Mouse (Mus musculus): ENCODE results near the gene Inpp4a.

Inpp4a gene

GRCm38 (mm10) chr1:37323208-37323607 lies 23.5 kb downstream of the Inpp4a start:
- no peak for DNase-seq

GRCm38 (mm10) chr1:37324569-37324968 lies 24.9 kb downstream of the Inpp4a start:
- DNase-seq, result no peak

GRCm38 (mm10) chr1:37327311-37327710 lies 27.6 kb downstream of the Inpp4a start:
- no peak for DNase-seq

- DNase-seq, result no peak
Observed at GRCm38 (mm10) chr1:37329132-37329531, 29.5 kb downstream of the Inpp4a start.

GRCm38 (mm10) chr1:37329831-37330230 lies 30.2 kb downstream of the Inpp4a start:
- DNase-seq, result no peak

- no peak for DNase-seq
Observed at GRCm38 (mm10) chr1:37332756-37333155, 33.1 kb downstream of the Inpp4a start.

- DNase-seq, result no peak
Observed at GRCm38 (mm10) chr1:37333741-37334440, 34.2 kb downstream of the Inpp4a start.

- DNase-seq, result no peak
Observed at GRCm38 (mm10) chr1:37336022-37336421, 36.4 kb downstream of the Inpp4a start.

- DNase-seq, result no peak
Observed at GRCm38 (mm10) chr1:37336794-37337193, 37.1 kb downstream of the Inpp4a start.

GRCm38 (mm10) chr1:37337273-37337672 lies 37.6 kb downstream of the Inpp4a start:
- DNase-seq, result no peak

- DNase-seq, result no peak
Observed at GRCm38 (mm10) chr1:37339144-37339543, 39.5 kb downstream of the Inpp4a start.

GRCm38 (mm10) chr1:37341347-37341746 lies 41.7 kb downstream of the Inpp4a start:
- DNase-seq, result no peak

GRCm38 (mm10) chr1:37341914-37342313 lies 42.2 kb downstream of the Inpp4a start:
- no peak for DNase-seq

- no peak for DNase-seq
Observed at GRCm38 (mm10) chr1:37342524-37342923, 42.9 kb downstream of the Inpp4a start.

- DNase-seq, result no peak
Observed at GRCm38 (mm10) chr1:37343265-37343664, 43.6 kb downstream of the Inpp4a start.

GRCm38 (mm10) chr1:37344223-37344916 lies 44.7 kb downstream of the Inpp4a start:
- DNase-seq, result no peak

- no peak for DNase-seq
Observed at GRCm38 (mm10) chr1:37347361-37348080, 47.9 kb downstream of the Inpp4a start.

GRCm38 (mm10) chr1:37350886-37351651 lies 51.4 kb downstream of the Inpp4a start:
- peak in 1 of 2 experiments; percentile 13 for DNase-seq

GRCm38 (mm10) chr1:37351961-37352360 lies 52.3 kb downstream of the Inpp4a start:
- no peak for DNase-seq

GRCm38 (mm10) chr1:37353456-37353855 lies 53.8 kb downstream of the Inpp4a start:
- no peak for DNase-seq

GRCm38 (mm10) chr1:37355492-37355891 lies 55.8 kb downstream of the Inpp4a start:
- no peak for DNase-seq

GRCm38 (mm10) chr1:37356305-37356704 lies 56.6 kb downstream of the Inpp4a start:
- no peak for DNase-seq

GRCm38 (mm10) chr1:37357173-37357572 lies 57.5 kb downstream of the Inpp4a start:
- no peak for DNase-seq
